Mouse (Mus musculus) liver, postnatal 0 days (tissue): ENCODE measurements around the gene Cracr2a. TPM values are rescaled to one million over a fixed set of nuclear protein-coding genes. Genes with fewer than 3 reads are reported as not detected.

ENCODE experiments used
- ATAC-seq: fragments of 200-750 bp; cut with Nextera tagmentation; 2 replicates; pipeline ENCODE4 v1.8.0; 2017; ENCODE audit warnings: mild to moderate bottlenecking, moderate library complexity
- DNase-seq: peaks from one replicate; pipeline ENCODE4 v3.0.0-alpha.2; 2016
- H3K27ac ChIP-seq: fragments of 300-500 bp; sonication (generic); 2 replicates; pipeline ENCODE4 v1.5.1; 2014; ENCODE audit warnings: antibody characterized with exemption, moderate library complexity, mild to moderate bottlenecking, low read depth
- H3K27me3 ChIP-seq: fragments of 300-500 bp; sonication (generic); 2 replicates; pipeline ENCODE4 v1.6.1; 2014; ENCODE audit warnings: low read length, control low read depth, mixed read lengths; ENCODE audit not compliant: insufficient read depth
- H3K36me3 ChIP-seq: fragments of 300-500 bp; sonication (generic); replicated peaks from 2 replicates; pipeline ENCODE4 v1.6.1; 2014; ENCODE audit warnings: mild to moderate bottlenecking, control low read depth, low read length, moderate library complexity, mixed read lengths; ENCODE audit not compliant: insufficient read depth
- H3K4me1 ChIP-seq: fragments of 300-500 bp; sonication (generic); 2 replicates; pipeline ENCODE4 v1.6.1; 2014; ENCODE audit warnings: antibody characterized with exemption, mild to moderate bottlenecking, control low read depth; ENCODE audit not compliant: insufficient read depth
- H3K4me2 ChIP-seq: fragments of 300-500 bp; sonication (generic); 2 replicates; pipeline ENCODE4 v1.6.1; 2014; ENCODE audit warnings: low read depth, mild to moderate bottlenecking, low read length, moderate library complexity, mixed read lengths
- H3K4me3 ChIP-seq: fragments of 300-500 bp; sonication (generic); 2 replicates; pipeline ENCODE4 v1.5.1; 2014; ENCODE audit warnings: low read depth, low read length
- H3K9ac ChIP-seq: fragments of 300-500 bp; sonication (generic); replicated peaks from 2 replicates; pipeline ENCODE4 v1.6.1; 2014; ENCODE audit warnings: mild to moderate bottlenecking, moderate library complexity
- H3K9me3 ChIP-seq: fragments of 300-500 bp; sonication (generic); 2 replicates; pipeline ENCODE4 v1.6.1; 2016; ENCODE audit warnings: mild to moderate bottlenecking, control low read depth, low read length, mixed read lengths
- CTCF ChIP-seq: sonication (generic); IDR thresholded peaks from 2 replicates; pipeline ENCODE4 v1.5.1; 2016; ENCODE audit warnings: antibody characterized with exemption, low read depth
- EP300 ChIP-seq: IDR thresholded peaks from 2 replicates; pipeline ENCODE4 v1.6.1; 2016; ENCODE audit warnings: antibody characterized with exemption, low read depth, mild to moderate bottlenecking
- WGBS: fragments of 180-500 bp; shearing (Covaris S2); extraction: QIAGEN DNeasy Blood & Tissue Kit; methylation state at CpG from one replicate; pipeline ENCODE4 v1.1.7; 2014; ENCODE audit not compliant: insufficient replicate concordance; 5-methylcytosine and 5-hydroxymethylcytosine counted together
- polyA plus RNA-seq: library from polyadenylated mRNA; unstranded; fragments of >200 nt; fragmentation: Nextera tagmentation; extraction: Ambion mirVana; gene quantifications from 2 replicates; pipeline ENCODE4 v1.2.1, GENCODE M21; 2015

Gene Cracr2a
- polyA plus RNA-seq, 1 experiment from 2014 or later: 0.47 TPM

DNA sequence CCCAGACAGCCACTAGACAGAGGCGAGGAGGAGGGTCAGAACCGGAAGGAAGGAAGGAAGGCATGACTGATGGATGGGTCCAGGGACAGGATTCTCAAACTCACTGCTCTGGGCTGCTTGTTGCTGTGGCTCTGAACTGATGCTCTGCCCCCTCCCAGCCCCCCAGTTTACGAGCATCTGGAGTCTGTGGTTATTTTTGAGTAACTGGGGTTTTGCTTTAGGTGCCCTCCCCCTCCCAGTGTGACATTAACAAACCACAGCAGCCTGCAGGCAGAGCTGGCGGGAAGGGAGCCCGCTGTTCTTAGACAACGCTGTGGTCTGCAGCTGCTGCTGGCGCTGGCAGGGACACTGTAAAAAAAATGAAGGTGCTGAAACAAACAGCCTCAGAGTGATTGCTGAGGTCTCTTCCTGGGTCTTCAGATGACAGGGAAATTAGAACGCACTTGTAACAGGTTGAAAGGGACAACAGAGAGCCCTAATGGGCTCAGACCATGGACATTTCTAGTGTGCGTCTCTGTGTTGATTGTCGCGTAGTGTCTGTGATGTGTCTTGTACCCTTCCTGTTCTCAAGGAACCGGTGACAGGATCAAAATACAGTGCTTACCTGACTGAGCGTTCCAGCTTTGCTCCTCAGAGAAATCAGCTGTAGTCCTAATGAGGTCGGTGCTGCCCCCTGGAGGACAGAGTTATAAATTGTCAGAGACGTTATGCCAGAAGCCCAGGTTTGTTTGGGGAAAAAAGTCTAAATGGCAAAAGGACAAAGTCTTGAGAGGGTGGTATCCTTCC is 21.4 kb downstream of the Cracr2a start:
- Histone ChIP-seq H3K27me3 (no peaks in the 10 kb centered on the region), H3K36me3 (no peaks in the 10 kb centered on the region), H3K27ac (peak overlapping the region; percentile 64; the same call in 1 of the 2 replicates), H3K9me3 (no peaks in the 10 kb centered on the region), H3K4me1 (peaks cover 17% of the 10 kb centered on the region; the same call in 1 of the 2 replicates), H3K4me2 (peak overlapping the region; percentile 82), H3K4me3 (peak overlapping the region; percentile 51), H3K9ac (peak overlapping the region; percentile 53)
- 3% methylated on average over 15 of the region's 15 CpGs for WGBS
- TF ChIP-seq CTCF (peak; percentile 90), EP300 (no peak)
- DNase-seq (peak; percentile 87), ATAC-seq (peak; percentile 54)

DNA sequence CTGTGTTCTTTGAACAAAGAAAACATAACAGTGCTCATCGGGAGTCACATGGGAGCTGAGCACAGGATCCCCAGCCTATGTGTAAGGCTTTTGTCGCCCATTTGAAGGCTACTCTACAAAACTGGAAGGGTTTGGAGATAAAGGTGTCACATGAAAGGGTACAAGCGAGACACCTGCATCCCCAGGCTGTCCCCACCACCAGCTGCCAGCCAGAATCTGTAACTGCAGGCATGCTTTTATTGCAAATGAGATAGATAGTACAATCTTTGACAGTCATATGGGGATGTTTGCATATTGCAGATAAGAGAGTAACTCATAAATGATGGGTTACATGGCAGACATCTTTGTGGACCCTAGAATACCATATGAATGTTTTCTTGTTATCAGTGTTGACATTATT is 30.3 kb downstream of the Cracr2a start:
- no peak overlapping the region for H3K27ac ChIP-seq
- TF ChIP-seq EP300: peak; percentile 85
- TF ChIP-seq CTCF: no peak
- ATAC-seq (peak; percentile 21; the same call in 1 of the 2 replicates), DNase-seq (no peak)
- no peaks in the 10 kb centered on the region for H3K36me3 ChIP-seq
- H3K27me3 ChIP-seq: no peaks in the 10 kb centered on the region
- 50% methylated on average over 3 of the region's 3 CpGs for WGBS
- 0 out of 2 replicates have a peak, but pooled peaks cover 7% of the 10 kb centered on the region for H3K4me1 ChIP-seq
- no peak overlapping the region for H3K4me2 ChIP-seq
- H3K9me3 ChIP-seq: no peaks in the 10 kb centered on the region
- H3K9ac ChIP-seq: no peak overlapping the region
- H3K4me3 ChIP-seq: no peak overlapping the region

DNA sequence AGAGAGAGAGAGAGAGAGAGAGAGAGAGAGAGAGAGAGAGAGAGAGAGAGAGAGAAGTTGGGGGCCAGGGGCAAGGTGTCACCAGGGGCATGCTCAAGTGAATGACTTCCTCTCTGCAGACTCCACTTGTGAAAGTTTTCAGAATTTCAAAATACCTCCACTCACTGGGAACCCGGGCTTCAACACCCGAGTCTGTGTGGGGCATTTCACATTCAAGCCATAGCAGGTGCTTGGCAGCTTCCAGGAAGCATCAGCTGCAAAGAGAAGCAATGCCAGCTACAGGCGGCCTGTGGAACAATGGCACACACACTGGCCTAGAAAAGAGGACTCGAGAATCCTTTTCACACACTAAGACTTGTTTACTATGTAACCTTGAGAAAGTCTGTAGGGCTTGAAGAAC is 32.3 kb downstream of the Cracr2a start:
- WGBS: 47% methylated on average over 4 of the region's 4 CpGs
- TF ChIP-seq EP300 (no peak), CTCF (no peak)
- H3K4me3 ChIP-seq: no peak overlapping the region
- H3K9ac ChIP-seq: no peak overlapping the region
- H3K27me3 ChIP-seq: no peaks in the 10 kb centered on the region
- DNase-seq (no peak), ATAC-seq (no peak)
- H3K36me3 ChIP-seq: no peaks in the 10 kb centered on the region
- 0 out of 2 replicates have a peak, but pooled peaks cover 5% of the 10 kb centered on the region for H3K4me1 ChIP-seq
- no peaks in the 10 kb centered on the region for H3K9me3 ChIP-seq
- no peak overlapping the region for H3K4me2 ChIP-seq
- no peak overlapping the region for H3K27ac ChIP-seq

DNA sequence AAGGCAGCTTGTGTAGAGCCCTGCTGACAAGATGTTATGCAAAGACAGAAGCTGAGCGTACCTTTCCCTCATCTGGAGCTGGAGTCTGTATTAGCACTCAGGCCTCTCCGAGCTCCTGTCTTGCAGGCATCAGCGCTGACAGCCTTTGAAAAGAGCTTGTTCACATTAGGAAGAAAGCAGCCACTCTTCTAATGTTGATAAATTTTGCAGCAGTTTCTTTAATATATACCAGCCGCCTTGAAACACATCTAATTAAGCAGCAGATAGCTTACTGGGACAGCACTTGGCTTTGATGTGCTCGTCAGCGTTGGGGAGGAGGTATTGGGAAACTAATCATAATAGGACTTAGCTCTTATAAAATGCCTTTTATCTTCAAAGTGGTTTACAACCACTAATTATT is 38.1 kb downstream of the Cracr2a start:
- Histone ChIP-seq H3K4me1 (no peaks in the 10 kb centered on the region), H3K9ac (no peak overlapping the region), H3K4me3 (no peak overlapping the region), H3K27me3 (no peaks in the 10 kb centered on the region), H3K36me3 (no peaks in the 10 kb centered on the region), H3K4me2 (no peak overlapping the region), H3K27ac (no peak overlapping the region), H3K9me3 (peaks cover 4% of the 10 kb centered on the region)
- DNase-seq (no peak), ATAC-seq (no peak)
- TF ChIP-seq EP300: no peak
- no peak for TF ChIP-seq CTCF
- 75% methylated on average over 6 of the region's 6 CpGs for WGBS

DNA sequence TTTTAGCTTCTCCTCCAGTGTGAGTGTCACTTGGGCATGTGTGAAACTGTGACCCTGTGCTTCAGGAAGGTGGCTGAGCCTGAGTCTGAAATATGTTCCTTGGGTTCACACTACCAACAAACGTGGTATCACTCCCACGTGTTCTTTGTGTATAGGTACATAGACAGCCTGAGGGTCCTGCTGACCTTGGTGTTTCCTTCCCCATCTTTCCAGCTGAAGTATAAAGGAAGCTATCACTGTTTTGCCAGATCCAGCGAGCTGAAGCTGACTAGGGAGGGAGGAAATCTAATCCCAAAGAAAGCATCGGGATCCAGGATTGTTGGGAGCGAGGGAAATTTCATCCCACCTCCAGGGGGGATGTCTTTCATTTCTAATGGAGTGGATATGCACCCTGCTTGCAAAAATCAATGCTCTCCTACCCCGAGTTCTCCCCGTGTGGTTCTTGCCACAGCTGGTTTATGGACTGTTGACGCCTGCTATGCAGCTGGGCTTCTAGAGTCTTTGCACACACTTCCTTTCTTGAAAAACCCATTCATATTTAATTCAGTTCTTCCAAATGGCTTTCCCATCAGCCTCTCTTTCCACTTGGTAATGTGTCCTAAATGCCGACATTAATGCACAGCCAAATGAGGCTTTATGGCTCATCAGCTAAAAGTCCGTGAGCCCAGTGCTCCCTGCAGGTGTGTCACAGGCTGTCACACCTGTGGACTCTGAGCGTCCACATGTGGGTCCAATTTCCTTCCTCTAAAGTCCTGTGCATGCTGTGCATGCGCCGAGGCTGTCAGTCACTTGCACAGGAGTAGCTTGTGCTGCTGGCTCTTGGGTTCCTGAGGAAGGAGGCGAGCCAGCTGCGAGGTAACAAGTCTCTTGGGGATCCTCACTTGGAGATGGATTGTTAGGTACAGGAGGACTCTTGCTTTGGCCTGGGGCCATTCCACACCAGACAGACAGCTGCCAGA is 44.2 kb downstream of the Cracr2a start:
- no peak for TF ChIP-seq EP300
- no peak for TF ChIP-seq CTCF
- Histone ChIP-seq H3K27ac (no peak overlapping the region), H3K4me3 (no peak overlapping the region), H3K4me1 (no peaks in the 10 kb centered on the region), H3K27me3 (no peaks in the 10 kb centered on the region), H3K4me2 (no peak overlapping the region), H3K9me3 (peaks cover 4% of the 10 kb centered on the region), H3K9ac (no peak overlapping the region), H3K36me3 (no peaks in the 10 kb centered on the region)
- ATAC-seq (no peak), DNase-seq (no peak)
- 74% methylated on average over 15 of the region's 15 CpGs for WGBS

DNA sequence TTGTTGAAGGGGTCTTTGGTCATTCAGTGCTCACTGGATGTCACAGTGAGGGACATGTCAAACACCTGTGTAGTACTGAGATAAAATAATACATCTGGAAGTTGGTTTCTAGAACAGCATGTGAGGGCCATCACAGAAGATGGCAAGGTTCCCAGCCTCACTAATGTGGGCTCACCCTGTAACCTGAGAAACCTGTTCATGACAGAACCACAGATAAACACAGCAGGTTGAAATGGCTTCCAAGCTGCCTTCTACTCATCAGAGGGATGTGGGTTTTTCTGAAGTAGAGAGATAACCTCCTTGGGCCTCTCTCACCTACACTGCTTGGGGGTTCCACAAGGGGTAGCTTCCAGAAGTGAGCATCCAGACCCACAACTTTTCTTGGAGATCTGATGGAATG is 48.5 kb downstream of the Cracr2a start:
- Histone ChIP-seq H3K4me3 (no peak overlapping the region), H3K4me1 (no peaks in the 10 kb centered on the region), H3K27ac (no peak overlapping the region), H3K9ac (no peak overlapping the region), H3K9me3 (no peaks in the 10 kb centered on the region), H3K36me3 (no peaks in the 10 kb centered on the region; the same call in 1 of the 2 replicates), H3K27me3 (no peaks in the 10 kb centered on the region), H3K4me2 (no peak overlapping the region)
- DNase-seq: no peak
- TF ChIP-seq CTCF (no peak), EP300 (no peak)
- no peak for ATAC-seq
